Mouse (Mus musculus) activated CD4-positive, CD25-positive, alpha-beta regulatory T cell (primary cell): Measurements from ENCODE around the gene L3mbtl3. TPM values are rescaled to one million over a fixed set of nuclear protein-coding genes. Genes with fewer than 3 reads are reported as not detected.

ENCODE experiments used
- polyA plus RNA-seq, 2 experiments: library from polyadenylated mRNA; unstranded; fragments of 100-300 nt; shearing (Covaris generic); gene quantifications; one replicate each; pipeline ENCODE4 v1.2.1; 2017

Gene L3mbtl3
- 10 to 100 TPM; 10.5 to 26.7 TPM for polyA plus RNA-seq

DNA sequence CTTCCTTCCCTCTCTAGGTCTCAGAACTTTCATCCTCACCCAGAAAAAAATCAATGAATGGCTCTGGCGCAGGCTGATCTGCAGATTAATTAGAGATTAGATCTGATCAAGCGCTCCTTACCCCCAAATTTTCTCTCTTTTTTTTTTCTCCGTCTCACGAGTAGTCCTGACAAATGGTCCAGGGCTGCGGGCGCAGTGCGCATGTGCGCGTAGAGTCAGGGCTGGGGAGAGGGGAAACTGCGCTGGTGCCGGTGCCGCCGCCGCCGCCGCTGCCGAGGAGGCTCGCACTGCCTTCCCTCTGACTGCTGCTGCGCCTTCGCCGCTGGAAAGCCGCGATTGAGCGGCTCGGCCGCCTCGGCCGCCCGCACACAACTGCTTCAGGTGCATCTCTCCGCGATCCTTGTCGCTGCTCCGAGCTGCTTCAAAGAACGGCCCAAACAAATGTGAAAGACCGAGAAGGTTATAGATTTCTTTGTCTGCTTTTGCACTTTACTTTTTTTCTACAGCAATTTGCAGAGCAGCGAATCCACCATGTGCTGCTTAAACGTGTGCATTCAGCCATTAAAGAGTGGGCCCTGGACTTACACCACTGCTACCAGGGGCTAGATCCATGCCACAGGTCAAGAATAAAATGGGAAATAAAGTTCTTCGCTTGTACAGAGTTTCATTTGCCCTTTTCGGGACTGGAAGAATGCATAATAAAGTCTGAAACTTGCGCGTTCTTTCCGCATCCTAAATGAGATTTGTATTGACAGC is at the start of gene L3mbtl3:
L3mbtl3 (minus strand) TSS at position 182 of the 756 bp plus-strand sequence.

DNA sequence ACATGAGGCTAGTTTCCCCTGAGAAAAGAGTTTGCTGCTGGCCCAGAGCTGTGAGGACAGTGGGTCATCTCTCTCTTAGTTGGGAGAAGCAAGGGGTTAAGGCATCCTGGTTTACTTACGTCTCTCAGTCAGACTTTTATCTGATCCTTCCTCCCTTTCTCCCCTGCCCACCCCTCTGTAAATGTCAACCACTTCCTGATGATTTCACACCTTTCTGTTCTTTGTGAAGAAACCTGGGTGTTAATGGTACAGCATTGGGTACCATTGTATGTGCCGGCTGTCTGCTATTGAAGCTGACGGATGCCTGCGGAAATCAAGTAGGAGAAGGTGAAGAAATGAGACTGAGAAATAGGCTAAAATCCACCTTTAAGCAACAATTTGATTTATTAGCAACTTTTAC is 146.3 kb downstream of the L3mbtl3 start, which contains the start of gene Samd3:
Samd3 (plus strand) TSS at position 220 of the 400 bp plus-strand sequence.

Other genes with a start within 250 kb of the L3mbtl3 start
- gene Samd3, start 146.3 kb downstream of the L3mbtl3 start, polyA plus RNA-seq: 1 to 10 TPM; 3.1 to 5.4 TPM